Mouse (Mus musculus): Measurements from ENCODE around the gene Gm10024. TPM values are rescaled to one million over a fixed set of nuclear protein-coding genes. Genes with fewer than 3 reads are reported as not detected.
"Not testable (repeated sequence)": the region's sequence is repeated elsewhere in the genome, so short reads cannot be mapped to it uniquely, and the experiment has no call there.

The Gm10024 gene
- total RNA-seq, 2 experiments from 2014 or later = not detected

GRCm38 (mm10) chr10:77726186-77726585, 14.9 kb downstream of the Gm10024 start, which contains the start of gene Gm10100:
TSS of gene Gm10100 (plus strand) at chr10:77726486.
- no peak for ATAC-seq (replicated peaks; ENCODE audit: low FRiP score, low TSS enrichment, poor library complexity, severe bottlenecking)

GRCm38 (mm10) chr10:77728280-77728679, 17.0 kb downstream of the Gm10024 start:
- ATAC-seq (replicated peaks; ENCODE audit: low FRiP score, low TSS enrichment, poor library complexity, severe bottlenecking) = no peak

- 0 out of 2 replicates have a peak, but pooled peaks have one; percentile 37 for ATAC-seq (replicated peaks; ENCODE audit: low FRiP score, low TSS enrichment, poor library complexity, severe bottlenecking)
Measured at GRCm38 (mm10) chr10:77729241-77729640, 18.0 kb downstream of the Gm10024 start.

GRCm38 (mm10) chr10:77735928-77736327, 24.7 kb downstream of the Gm10024 start:
- no peak for ATAC-seq (replicated peaks; ENCODE audit: low FRiP score, low TSS enrichment, poor library complexity, severe bottlenecking)

GRCm38 (mm10) chr10:77738929-77739328, 27.7 kb downstream of the Gm10024 start:
- no peak for ATAC-seq (replicated peaks; ENCODE audit: low FRiP score, low TSS enrichment, poor library complexity, severe bottlenecking)

- ATAC-seq (replicated peaks; ENCODE audit: low FRiP score, low TSS enrichment, poor library complexity, severe bottlenecking) = not testable (repeated sequence)
Measured at GRCm38 (mm10) chr10:77741924-77742688, 30.8 kb downstream of the Gm10024 start, which contains the start of gene Gm18596. TSS of gene Gm18596 (minus strand) at chr10:77742638.

- ATAC-seq (replicated peaks; ENCODE audit: low FRiP score, low TSS enrichment, poor library complexity, severe bottlenecking) = not testable (repeated sequence)
Measured at GRCm38 (mm10) chr10:77750686-77751085, 39.4 kb downstream of the Gm10024 start.

- not testable (repeated sequence) for ATAC-seq (replicated peaks; ENCODE audit: low FRiP score, low TSS enrichment, poor library complexity, severe bottlenecking)
Measured at GRCm38 (mm10) chr10:77751254-77751653, 40.0 kb downstream of the Gm10024 start, which contains the start of gene Gm9736. TSS of gene Gm9736 (minus strand) at chr10:77751354.

- ATAC-seq (replicated peaks; ENCODE audit: low FRiP score, low TSS enrichment, poor library complexity, severe bottlenecking) = not testable (repeated sequence)
Measured at GRCm38 (mm10) chr10:77752312-77752711, 41.1 kb downstream of the Gm10024 start.

GRCm38 (mm10) chr10:77753448-77753847, 42.2 kb downstream of the Gm10024 start:
- ATAC-seq (replicated peaks; ENCODE audit: low FRiP score, low TSS enrichment, poor library complexity, severe bottlenecking) = no peak

GRCm38 (mm10) chr10:77759582-77759981, 48.3 kb downstream of the Gm10024 start, which contains the start of gene Gm3233:
TSS of gene Gm3233 (minus strand) at chr10:77759682.
- ATAC-seq (replicated peaks; ENCODE audit: low FRiP score, low TSS enrichment, poor library complexity, severe bottlenecking) = not testable (repeated sequence)

Other genes with a start within 250 kb of the Gm10024 start
- gene Fam207a, start 195.7 kb upstream of the Gm10024 start, total RNA-seq (2014; fragmentation: Nextera tagmentation) = 19.8 and 20.0 TPM in 2 replicates
- 28.5 and 30.5 TPM in 2 replicates for gene Fam207a, start 195.7 kb upstream of the Gm10024 start, total RNA-seq (2017)
- 10.4 and 26.2 TPM in 2 replicates for gene Itgb2, start 181.2 kb upstream of the Gm10024 start, total RNA-seq (2014; fragmentation: Nextera tagmentation)
- 13.2 and 14.2 TPM in 2 replicates for gene Itgb2, start 181.2 kb upstream of the Gm10024 start, total RNA-seq (2017)
- 31.7 and 48.4 TPM in 2 replicates for gene Pttg1ip, start 129.7 kb upstream of the Gm10024 start, total RNA-seq (2014; fragmentation: Nextera tagmentation)
- gene Pttg1ip, start 129.7 kb upstream of the Gm10024 start, total RNA-seq (2017) = 36.3 and 37.6 TPM in 2 replicates
- gene Sumo3, start 105.4 kb upstream of the Gm10024 start, total RNA-seq (2014; fragmentation: Nextera tagmentation) = 71.3 and 81.0 TPM in 2 replicates
- 150 and 265 TPM in 2 replicates for gene Sumo3, start 105.4 kb upstream of the Gm10024 start, total RNA-seq (2017)
- not detected in 2 replicates for gene Gm49325, start 105.3 kb upstream of the Gm10024 start, total RNA-seq (2014; fragmentation: Nextera tagmentation)
- not detected in 2 replicates for gene Gm49325, start 105.3 kb upstream of the Gm10024 start, total RNA-seq (2017)
- 39.4 and 43.2 TPM in 2 replicates for gene Ube2g2, start 89.2 kb upstream of the Gm10024 start, total RNA-seq (2014; fragmentation: Nextera tagmentation)
- gene Ube2g2, start 89.2 kb upstream of the Gm10024 start, total RNA-seq (2017) = 48.1 and 50.7 TPM in 2 replicates
- gene Tspear, start 24.9 kb upstream of the Gm10024 start, total RNA-seq (2014; fragmentation: Nextera tagmentation) = 0.22 TPM in 1 of 2 replicates, not detected in the other
- gene Tspear, start 24.9 kb upstream of the Gm10024 start, total RNA-seq (2017) = not detected in 2 replicates
- gene Gm19402, start 20.7 kb upstream of the Gm10024 start, total RNA-seq (2014; fragmentation: Nextera tagmentation) = not detected in 2 replicates
- not detected in 2 replicates for gene Gm19402, start 20.7 kb upstream of the Gm10024 start, total RNA-seq (2017)
- gene Gm9508, start 14.2 kb upstream of the Gm10024 start, total RNA-seq (2014; fragmentation: Nextera tagmentation) = not detected in 2 replicates
- gene Gm9508, start 14.2 kb upstream of the Gm10024 start, total RNA-seq (2017) = not detected in 2 replicates
- gene Gm10272, start 4.8 kb upstream of the Gm10024 start, total RNA-seq (2014; fragmentation: Nextera tagmentation) = not detected in 2 replicates
- gene Gm10272, start 4.8 kb upstream of the Gm10024 start, total RNA-seq (2017) = not detected in 2 replicates
- not detected in 2 replicates for gene Gm10142, start 4.3 kb downstream of the Gm10024 start, total RNA-seq (2014; fragmentation: Nextera tagmentation)
- not detected in 2 replicates for gene Gm10142, start 4.3 kb downstream of the Gm10024 start, total RNA-seq (2017)
- gene Krtap12-1, start 9.1 kb downstream of the Gm10024 start, total RNA-seq (2014; fragmentation: Nextera tagmentation) = not detected in 2 replicates
- gene Krtap12-1, start 9.1 kb downstream of the Gm10024 start, total RNA-seq (2017) = not detected in 2 replicates
- not detected in 2 replicates for gene Gm10100, start 15.0 kb downstream of the Gm10024 start, total RNA-seq (2014; fragmentation: Nextera tagmentation)
- gene Gm10100, start 15.0 kb downstream of the Gm10024 start, total RNA-seq (2017) = not detected in 2 replicates
- gene Gm18596, start 31.2 kb downstream of the Gm10024 start, total RNA-seq (2014; fragmentation: Nextera tagmentation) = not detected in 2 replicates
- gene Gm18596, start 31.2 kb downstream of the Gm10024 start, total RNA-seq (2017) = not detected in 2 replicates
- not detected in 2 replicates for gene Gm9736, start 39.9 kb downstream of the Gm10024 start, total RNA-seq (2014; fragmentation: Nextera tagmentation)
- gene Gm9736, start 39.9 kb downstream of the Gm10024 start, total RNA-seq (2017) = not detected in 2 replicates
- not detected in 2 replicates for gene Gm3233, start 48.2 kb downstream of the Gm10024 start, total RNA-seq (2014; fragmentation: Nextera tagmentation)
- not detected in 2 replicates for gene Gm3233, start 48.2 kb downstream of the Gm10024 start, total RNA-seq (2017)
- not detected in 2 replicates for gene Gm3238, start 59.9 kb downstream of the Gm10024 start, total RNA-seq (2014; fragmentation: Nextera tagmentation)
- gene Gm3238, start 59.9 kb downstream of the Gm10024 start, total RNA-seq (2017) = not detected in 2 replicates
- not detected in 2 replicates for gene Gm7138, start 65.5 kb downstream of the Gm10024 start, total RNA-seq (2014; fragmentation: Nextera tagmentation)
- gene Gm7138, start 65.5 kb downstream of the Gm10024 start, total RNA-seq (2017) = not detected in 2 replicates
- not detected in 2 replicates for gene Gm3250, start 71.1 kb downstream of the Gm10024 start, total RNA-seq (2014; fragmentation: Nextera tagmentation)
- gene Gm3250, start 71.1 kb downstream of the Gm10024 start, total RNA-seq (2017) = not detected in 2 replicates
- not detected in 2 replicates for gene Gm7137, start 76.7 kb downstream of the Gm10024 start, total RNA-seq (2014; fragmentation: Nextera tagmentation)
- not detected in 2 replicates for gene Gm7137, start 76.7 kb downstream of the Gm10024 start, total RNA-seq (2017)
- gene Gm9639, start 83.6 kb downstream of the Gm10024 start, total RNA-seq (2014; fragmentation: Nextera tagmentation) = not detected in 2 replicates
- gene Gm9639, start 83.6 kb downstream of the Gm10024 start, total RNA-seq (2017) = not detected in 2 replicates
- not detected in 2 replicates for gene Gm19668, start 87.7 kb downstream of the Gm10024 start, total RNA-seq (2014; fragmentation: Nextera tagmentation)
- not detected in 2 replicates for gene Gm19668, start 87.7 kb downstream of the Gm10024 start, total RNA-seq (2017)
- not detected in 2 replicates for gene Gm9507, start 100.4 kb downstream of the Gm10024 start, total RNA-seq (2014; fragmentation: Nextera tagmentation)
- not detected in 2 replicates for gene Gm9507, start 100.4 kb downstream of the Gm10024 start, total RNA-seq (2017)
- gene Gm2696, start 103.2 kb downstream of the Gm10024 start, total RNA-seq (2014; fragmentation: Nextera tagmentation) = not detected in 2 replicates
- not detected in 2 replicates for gene Gm2696, start 103.2 kb downstream of the Gm10024 start, total RNA-seq (2017)
- gene Krtap10-4, start 115.6 kb downstream of the Gm10024 start, total RNA-seq (2014; fragmentation: Nextera tagmentation) = not detected in 2 replicates
- gene Krtap10-4, start 115.6 kb downstream of the Gm10024 start, total RNA-seq (2017) = not detected in 2 replicates
- not detected in 2 replicates for gene Krtap10-10, start 124.5 kb downstream of the Gm10024 start, total RNA-seq (2014; fragmentation: Nextera tagmentation)
- not detected in 2 replicates for gene Krtap10-10, start 124.5 kb downstream of the Gm10024 start, total RNA-seq (2017)
- not detected in 2 replicates for gene Gm36176, start 135.3 kb downstream of the Gm10024 start, total RNA-seq (2014; fragmentation: Nextera tagmentation)
- not detected in 2 replicates for gene Gm36176, start 135.3 kb downstream of the Gm10024 start, total RNA-seq (2017)
- not detected in 2 replicates for gene Gm10318, start 141.4 kb downstream of the Gm10024 start, total RNA-seq (2014; fragmentation: Nextera tagmentation)
- gene Gm10318, start 141.4 kb downstream of the Gm10024 start, total RNA-seq (2017) = not detected in 2 replicates
- gene Gm3285, start 150.5 kb downstream of the Gm10024 start, total RNA-seq (2014; fragmentation: Nextera tagmentation) = not detected in 2 replicates
- not detected in 2 replicates for gene Gm3285, start 150.5 kb downstream of the Gm10024 start, total RNA-seq (2017)
- not detected in 2 replicates for gene Lrrc3, start 191.1 kb downstream of the Gm10024 start, total RNA-seq (2014; fragmentation: Nextera tagmentation)
- gene Lrrc3, start 191.1 kb downstream of the Gm10024 start, total RNA-seq (2017) = not detected in 2 replicates